Mouse (Mus musculus) left cerebral cortex, postnatal 25 days (tissue): ENCODE data around the gene Fry. TPM values are rescaled to one million over a fixed set of nuclear protein-coding genes. Genes with fewer than 3 reads are reported as not detected.

ENCODE experiments used
- DNase-seq, 2 experiments: peaks; one replicate each; pipeline ENCODE4 v3.0.0; 2022; ENCODE audit warnings: low spot score in 2 of 2, mixed read lengths in 1 of 2
- intact Hi-C: fragments of 180-260 bp; cut with DNase I; formaldehyde crosslinking; loops from one replicate; pipeline ENCODE4 v1.15.1; 2025
- total RNA-seq, 2 experiments: library from RNA; stranded (reverse); gene quantifications; 2 replicates each; pipeline ENCODE4 v1.2.3; 2021

The Fry gene
- total RNA-seq, 2 experiments from 2014 or later: 166 to 187 TPM

DNA sequence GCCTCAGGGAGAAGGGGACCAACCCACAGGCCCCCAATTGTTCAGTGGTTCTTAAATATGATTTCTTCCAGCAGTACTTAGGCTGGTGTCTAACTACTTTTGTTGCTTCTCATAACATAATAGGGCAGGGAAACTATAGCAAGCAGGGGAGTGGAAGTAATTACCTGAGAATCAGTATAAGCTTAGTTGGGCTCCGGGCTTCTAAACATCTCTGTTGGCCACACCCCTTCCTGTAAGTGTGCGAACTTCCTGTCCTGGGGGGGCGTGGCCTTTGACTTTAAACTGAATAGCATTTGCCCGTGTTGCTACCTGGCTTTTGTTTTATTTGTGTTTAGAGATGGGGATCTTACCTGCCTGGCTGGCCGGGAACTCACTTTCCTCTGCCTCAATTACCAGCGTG lies 172.8 kb downstream of the Fry start:
- intact Hi-C loops: no loop called here
- no peak for DNase-seq

DNA sequence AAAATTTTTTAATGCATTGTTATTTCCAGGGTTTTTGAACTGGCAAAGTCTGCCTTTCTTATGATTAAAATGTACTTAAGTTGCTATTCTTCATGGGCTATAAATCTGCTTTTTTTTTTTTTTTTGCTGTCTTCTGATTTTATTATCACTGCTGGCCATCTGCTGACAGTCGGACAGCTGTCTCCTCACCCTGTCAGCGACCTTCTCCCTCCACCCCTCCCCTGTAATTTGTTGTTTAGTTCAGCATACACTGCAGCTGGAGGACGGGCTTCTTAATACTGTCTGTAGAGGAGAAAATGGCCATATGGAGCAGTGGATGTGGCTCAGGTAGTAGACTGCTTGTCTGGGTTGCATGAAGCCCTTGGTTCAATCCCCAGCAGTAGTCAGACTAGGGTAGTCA lies 173.7 kb downstream of the Fry start:
- DNase-seq: no peak
- intact Hi-C loops: no loop called here

DNA sequence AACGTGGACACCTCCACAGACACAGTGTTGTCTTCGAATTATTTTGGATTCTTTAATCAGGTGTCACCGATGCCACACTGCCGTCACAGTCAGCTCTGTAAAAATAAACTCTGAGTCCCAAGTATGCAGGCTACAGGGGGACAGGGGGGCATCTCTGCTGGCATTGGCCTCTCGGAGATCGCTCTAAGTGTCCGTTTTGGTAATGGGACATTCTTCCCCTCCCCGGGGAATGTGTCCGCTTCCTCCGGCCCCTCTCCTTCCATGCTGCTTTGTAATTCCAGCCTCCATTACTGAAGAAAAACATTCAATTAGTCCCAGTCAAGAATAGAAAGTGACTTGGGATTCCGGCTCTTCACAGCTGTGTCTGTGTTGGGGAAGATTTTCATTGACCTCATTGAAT lies 175.9 kb downstream of the Fry start:
- no peak for DNase-seq
- intact Hi-C loops: no loop called here

DNA sequence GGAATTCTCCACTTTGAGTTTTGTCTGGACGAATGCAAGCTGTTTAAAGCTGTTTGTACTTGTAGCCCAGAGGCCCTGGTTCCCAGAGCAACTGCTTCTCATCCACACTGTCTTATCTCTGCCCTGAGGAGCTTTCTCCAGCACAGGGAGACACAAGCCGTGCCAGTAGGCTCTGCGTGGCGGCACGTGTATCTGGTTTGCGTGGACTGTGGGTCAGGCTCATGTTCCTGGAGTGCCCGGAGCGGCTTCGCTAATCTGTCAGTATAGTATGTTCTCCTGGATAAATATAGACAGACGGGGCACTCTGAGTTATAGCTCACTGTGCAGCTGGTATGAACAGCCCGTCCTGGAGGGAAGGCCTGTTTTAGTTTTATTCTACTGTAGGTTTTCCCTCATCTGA lies 176.7 kb downstream of the Fry start:
- intact Hi-C loops: no loop called here
- peak; percentile 34 to 43 for DNase-seq

DNA sequence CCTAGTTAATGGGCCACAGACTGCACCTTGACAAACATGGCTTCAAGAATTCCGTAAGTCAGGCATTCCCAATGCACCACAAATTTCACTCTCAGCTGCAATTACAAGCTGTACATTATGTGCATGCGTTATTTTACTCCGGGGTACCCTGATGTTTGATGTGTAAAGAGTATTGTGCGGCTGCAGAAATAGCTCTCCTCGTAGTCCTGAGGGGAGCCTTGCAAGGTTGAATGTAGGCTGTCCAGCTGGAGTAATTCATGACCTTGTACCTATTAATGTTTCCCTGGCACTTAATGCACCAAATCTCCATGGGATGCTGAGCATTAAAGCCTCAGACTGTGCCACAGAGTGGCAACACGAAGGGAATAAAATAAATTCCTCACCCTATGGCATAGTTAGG lies 180.5 kb downstream of the Fry start:
- intact Hi-C loops: no loop called here
- DNase-seq: no peak

DNA sequence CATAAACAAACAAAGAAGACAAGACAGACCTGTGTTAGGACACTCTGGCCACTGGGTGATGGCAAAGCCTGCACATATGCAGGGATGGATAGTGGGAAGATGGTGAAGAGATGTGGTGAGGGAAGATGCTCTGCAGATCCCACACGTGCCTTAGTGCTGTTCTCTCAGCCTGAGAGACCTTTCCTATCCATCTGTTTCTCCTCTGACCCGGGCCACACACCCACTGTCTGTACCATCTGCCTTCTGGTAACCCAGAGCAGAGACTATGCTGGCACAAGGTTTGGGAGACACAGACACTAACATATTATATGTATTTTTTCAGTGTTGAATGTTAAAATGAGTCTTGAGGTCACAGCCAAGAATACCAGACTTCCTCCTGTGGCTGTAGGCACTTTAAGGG lies 183.7 kb downstream of the Fry start:
- intact Hi-C loops: no loop called here
- DNase-seq: no peak

DNA sequence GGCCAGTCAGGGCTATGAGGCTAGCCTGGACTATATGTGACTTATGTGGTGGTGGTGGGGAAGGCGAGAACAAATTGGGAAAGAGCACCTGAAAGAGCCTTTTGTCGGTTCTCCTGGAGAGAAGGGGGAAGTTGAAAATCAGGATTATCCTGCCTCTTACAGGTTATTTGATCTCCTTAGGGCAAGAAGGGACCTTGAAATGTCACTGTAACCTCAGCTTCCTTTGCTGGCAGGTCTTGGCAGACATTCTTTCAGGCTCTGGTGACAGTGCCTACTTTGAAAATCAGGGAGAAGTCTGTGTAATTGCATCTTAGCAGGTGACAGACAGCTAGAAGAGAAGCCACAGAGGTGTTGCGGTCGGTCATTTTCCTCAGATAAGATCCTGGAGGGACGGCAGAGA lies 184.6 kb downstream of the Fry start:
- intact Hi-C loops: no loop called here
- no peak for DNase-seq

DNA sequence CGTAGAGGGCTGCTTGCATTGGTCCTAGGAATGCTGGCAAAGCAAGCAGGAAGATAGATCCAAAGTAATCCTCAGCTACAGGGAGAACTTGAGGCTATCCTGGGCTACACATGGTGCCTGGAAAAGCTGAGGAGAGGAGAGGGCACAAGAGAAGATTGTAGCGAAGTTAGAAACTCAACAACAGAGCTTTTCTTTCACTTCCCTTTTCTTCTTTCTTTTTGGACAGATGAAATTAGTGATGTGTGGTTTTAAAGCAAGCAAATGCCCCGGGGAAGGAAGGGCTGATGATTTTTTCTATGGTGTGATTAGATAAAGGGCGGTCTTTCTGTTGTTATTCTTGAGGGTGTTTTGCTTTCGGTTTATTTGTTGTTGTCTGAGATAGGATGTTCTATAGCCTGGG lies 188.1 kb downstream of the Fry start:
- DNase-seq: no peak
- intact Hi-C loops: no loop called here

DNA sequence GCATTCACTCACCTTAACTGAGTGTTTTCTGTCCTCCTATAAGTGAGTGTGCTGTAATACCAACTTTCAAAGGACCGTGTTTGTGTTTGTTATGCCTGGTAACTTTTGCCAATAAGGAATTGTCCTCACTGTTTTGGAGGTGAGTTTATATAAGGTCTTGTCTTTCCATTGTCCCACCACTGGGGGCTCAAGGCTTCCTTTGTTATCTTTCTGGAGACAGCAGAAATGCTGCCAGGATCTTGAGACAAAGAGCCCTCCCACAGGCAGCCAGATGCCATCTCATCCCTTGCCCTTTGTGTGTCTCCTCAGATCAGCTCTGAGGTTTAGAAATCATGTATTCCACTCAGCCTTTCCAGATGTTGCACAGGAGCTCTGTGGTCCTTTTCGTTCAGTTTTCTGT lies 194.8 kb downstream of the Fry start:
- DNase-seq: no peak
- intact Hi-C loops: no loop called here

DNA sequence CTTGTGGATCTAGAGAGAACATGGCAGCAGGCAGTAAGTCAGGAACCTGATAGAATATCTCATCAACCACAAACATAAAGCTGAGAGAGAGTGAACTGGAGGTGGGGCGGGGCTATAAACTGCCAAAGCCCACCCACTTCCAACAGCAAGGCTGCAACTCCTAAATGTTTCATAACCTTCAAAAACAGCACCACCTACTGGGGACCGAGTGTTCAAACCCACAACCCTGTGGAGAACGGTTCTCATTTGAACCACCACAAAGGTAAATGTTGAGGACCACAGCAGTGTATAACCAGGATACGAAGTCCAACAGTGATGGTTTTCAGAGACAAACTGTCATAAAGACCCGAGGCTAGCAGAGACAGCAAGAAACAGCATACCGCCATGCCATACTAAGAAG lies 196.1 kb downstream of the Fry start:
- DNase-seq: no peak
- intact Hi-C loops: no loop called here

DNA sequence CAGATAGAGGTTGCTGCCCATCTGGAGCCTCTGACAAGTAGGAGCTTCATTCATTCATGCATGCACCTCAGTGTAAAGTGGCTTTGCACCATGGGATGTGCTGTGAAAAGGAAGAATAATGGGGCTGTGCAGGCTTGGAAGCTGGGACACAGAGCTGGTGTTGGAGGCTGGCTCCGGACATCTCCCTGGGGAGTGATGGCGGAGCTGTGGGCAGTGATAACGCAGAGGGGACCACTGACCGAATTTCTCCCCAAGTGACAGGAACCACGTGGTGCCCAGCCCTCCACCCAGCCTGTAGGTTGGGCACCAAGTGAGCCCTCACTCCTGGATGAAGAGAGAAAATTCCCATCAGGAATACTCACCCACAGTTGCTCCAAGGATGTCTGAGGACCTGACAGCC lies 207.0 kb downstream of the Fry start:
- no peak for DNase-seq
- intact Hi-C loops: no loop called here

DNA sequence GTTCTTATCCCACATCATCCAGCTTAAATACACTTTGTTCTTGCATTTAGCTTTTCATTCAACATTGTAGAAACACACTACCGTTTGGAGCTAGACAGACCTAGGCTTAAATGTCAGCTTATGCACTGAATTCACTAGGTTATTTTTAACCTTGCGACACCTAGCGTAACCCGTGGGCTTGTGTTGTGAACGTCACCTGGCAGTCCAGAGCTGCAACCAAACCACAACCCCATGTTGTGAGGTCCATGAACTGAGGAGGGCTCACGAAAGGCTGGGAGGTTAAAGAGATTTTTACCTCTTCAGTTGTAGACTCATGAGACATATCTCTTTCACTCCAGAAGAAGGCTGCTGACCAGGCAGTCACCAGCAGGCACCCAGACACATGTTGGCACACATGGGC lies 210.2 kb downstream of the Fry start:
- intact Hi-C loops: no loop called here
- no peak for DNase-seq

DNA sequence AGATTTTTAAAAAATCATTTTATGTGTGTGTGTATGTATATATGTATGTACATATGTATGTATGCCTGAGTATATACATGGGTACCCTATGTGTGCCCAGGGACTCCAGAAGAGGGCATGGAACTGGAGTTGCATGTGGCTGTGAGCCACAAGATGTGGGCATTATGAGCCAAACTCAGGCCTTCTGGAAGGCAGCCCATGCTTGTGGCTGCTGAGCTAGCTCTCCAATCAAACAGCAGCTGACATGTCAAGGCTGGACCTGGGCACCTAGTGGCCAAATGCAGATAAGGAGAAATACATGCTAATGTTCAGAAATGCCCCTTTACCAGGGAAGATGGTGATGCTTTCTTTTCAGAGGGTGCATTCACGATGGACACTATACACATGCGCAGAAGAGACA lies 213.4 kb downstream of the Fry start:
- DNase-seq: no peak
- intact Hi-C loops: no loop called here

DNA sequence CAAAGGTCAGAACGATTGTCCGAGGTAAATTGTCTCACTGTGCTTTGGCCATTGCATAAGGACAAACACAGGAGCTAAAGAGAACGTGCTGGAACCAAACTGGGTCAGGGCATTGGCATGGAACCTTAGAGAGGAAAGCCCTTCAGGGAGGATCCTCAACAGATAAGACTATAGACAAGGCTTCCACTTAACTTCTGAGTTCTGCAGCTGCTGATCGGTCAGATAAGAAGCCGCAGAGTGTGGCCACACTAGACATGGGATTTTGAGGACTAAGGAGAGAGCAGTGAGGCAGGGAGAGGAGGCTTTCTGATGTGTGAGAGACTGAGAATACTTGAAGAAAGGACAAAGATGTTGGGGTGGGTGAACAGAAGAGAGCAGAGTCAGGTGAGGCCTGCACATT lies 214.4 kb downstream of the Fry start:
- no peak for DNase-seq
- intact Hi-C loops: no loop called here

DNA sequence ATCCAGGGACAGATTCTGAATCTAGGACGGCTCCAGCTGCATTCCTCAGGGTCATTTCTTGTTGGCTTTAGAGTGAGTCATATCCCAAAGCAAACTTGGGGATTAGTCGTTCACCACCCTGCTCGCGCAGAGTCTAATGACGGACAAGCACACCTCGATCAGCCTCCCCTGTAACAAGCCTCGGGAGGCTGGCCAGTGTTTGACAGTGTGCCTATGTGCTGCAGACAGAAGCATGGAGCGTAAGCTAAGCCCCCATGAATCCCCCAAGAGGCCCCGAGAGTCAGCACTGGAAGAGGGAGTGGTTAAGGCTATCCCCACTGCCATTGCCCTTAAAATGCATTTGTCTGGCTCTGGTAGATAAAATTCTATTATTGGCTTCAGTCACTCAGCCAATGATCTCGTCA lies 214.9 kb downstream of the Fry start:
- DNase-seq: no peak
- intact Hi-C loops: no loop called here

DNA sequence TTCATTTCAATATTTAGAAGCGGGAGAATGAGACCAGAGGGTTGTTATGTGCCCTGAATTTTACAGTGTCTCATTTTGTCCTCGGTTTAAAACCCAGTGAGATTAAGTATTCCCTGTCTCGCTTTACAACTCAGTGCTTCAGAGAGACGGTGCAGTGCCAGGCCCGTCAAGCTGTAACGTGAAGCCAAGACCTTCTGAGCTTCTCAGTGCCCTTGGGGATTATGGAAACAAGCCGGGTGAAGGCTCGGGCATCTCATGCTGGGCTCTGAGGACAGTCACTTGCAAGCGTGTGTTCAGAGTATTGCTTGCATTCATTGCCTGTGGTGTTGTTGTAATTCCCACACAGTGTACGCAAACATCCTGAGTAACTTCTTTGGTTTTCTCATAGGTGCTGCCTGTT lies 218.0 kb downstream of the Fry start:
- DNase-seq: no peak
- intact Hi-C loops: no loop called here

DNA sequence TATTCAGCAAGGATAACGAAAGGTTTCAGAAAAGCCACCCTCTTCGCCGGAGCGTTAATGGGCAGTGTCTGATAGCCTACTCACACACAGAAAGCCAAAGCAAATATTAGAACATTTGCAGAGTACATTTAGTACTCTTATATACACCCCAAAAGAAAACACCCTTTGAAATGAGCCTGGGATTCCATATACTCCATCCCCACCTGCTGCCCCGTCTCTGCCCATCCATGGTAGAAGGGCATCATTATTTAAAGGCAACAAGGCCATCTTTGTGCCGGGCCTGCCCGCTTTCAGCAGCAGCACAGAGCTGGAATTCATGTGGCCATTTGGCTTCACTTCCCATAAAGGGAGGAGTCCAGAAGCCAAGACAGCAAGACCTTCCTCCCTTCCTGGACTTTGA lies 219.3 kb downstream of the Fry start:
- DNase-seq: peak in 1 of 2 experiments; percentile 49
- intact Hi-C loops: no loop called here

DNA sequence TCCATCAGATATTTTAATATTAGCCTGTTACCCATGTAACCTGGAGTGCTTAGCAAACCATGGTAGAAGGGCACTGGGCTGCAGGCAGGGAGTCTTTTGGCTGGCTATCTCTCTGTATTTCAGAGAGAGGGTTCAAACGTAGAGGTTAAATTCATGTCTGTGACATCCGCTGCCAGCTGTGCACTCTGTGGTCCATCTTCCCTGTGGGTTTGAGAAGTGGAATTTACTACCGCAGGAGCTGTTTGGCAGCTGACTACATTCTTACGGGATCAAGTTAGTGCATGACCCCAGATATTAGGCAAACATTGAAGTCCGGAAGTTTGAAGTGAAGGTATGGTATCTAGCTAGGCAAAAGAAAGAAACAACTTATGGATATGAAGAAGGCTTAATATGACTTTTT lies 222.5 kb downstream of the Fry start:
- intact Hi-C loops: no loop called here
- no peak for DNase-seq

DNA sequence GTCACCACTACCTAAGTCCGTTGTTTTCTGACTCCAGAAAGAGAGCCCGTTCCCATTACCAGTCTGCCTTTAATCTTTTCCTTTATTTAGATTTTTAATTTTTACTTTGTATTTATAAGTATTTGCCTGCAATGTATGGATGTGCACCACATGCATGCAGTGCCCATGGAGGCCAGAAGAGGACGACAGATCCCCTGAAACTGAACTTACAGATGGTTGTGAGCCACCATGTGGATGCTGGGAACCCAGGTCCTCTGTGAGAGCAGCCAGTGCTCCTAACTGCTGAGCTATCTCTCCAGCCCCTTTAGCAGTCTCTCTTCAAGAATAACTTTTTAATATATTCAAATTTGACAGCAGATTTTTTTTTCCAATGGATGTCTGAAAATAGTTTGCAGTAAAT lies 223.7 kb downstream of the Fry start:
- intact Hi-C loops: no loop called here
- DNase-seq: no peak

DNA sequence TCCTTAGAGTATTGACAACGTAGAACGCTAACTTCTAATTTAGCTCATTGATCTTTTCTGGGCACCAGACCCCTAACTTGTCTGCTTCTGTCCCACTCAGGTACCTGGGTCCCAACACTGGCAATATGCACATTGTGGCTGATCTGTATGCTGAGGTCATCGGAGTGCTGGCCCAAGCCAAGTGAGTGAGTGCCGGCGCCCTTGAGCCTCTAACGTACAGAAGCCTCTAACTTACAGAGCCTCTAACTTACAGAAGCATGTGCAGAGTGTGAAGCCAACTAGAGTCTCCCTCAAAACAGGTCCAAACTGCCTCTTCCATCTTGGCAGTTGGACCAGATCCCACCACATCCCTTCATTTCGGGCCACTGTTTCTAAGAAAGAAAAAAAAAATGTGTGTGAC lies 227.5 kb downstream of the Fry start:
- no peak for DNase-seq
- intact Hi-C loops: loop anchor here (5.0 kb wide), 1 partner anchor 84 kb away; no protein-coding TSS in a partner anchor

DNA sequence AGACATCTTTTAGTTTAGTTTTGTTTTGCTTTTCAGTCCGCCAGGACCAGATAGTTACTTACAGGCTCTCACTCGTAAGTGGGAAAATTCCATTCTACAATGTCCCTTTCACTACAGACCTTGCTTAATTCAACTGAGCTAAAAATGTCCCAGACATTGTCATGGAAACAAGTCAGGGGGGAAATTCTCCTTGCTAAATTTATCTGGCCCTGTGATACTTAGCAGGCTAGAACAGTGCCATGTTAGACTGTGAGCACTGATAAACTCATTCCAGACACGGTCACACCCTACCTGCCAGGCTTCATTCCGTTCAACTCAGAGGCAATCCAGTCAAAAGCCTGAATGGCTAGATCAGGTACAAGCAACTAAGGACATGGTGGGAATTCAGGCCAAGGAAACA lies 227.9 kb downstream of the Fry start:
- DNase-seq: peak; percentile 43 to 83
- intact Hi-C loops: loop anchor here (5.0 kb wide), 1 partner anchor 84 kb away; no protein-coding TSS in a partner anchor

DNA sequence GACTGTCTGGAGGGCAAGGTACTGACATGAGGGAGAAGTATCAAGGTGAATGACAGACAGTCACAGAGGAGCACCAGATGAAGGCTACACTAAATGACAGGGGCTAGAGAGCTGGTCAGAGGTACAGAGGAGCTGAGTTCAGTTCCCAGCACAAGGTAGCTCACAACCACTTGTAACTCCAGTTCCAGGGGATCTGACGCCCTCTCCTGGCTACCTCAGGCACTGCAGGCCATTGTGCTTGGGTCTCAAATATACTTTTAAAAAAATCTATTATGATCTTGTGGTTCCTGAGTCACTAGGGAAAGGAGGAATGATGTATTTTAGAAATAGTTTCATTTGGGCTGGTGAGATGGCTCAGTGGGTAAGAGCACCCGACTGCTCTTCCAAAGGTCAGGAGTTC lies 229.4 kb downstream of the Fry start:
- no peak for DNase-seq
- intact Hi-C loops: loop anchor here (5.0 kb wide), 1 partner anchor 86 kb away; no protein-coding TSS in a partner anchor

DNA sequence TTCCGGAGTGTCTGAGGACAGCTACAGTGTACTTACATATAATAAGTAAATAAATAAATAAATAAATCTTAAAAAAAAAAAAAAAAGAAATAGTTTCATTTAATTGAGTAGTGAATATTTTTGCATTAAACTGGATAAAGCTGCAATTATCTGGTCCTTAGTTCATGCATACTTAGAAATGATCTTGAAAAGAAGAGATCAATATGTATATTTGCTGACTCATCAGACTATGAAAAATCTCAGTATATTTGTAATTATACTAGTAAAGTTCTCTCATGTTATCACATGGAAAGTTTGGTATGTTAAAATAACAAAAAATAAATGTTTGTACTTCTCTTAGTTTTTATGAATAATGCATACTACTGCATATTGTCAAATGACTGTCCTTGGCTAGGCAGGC lies 229.9 kb downstream of the Fry start:
- intact Hi-C loops: loop anchor here (5.0 kb wide), 1 partner anchor 86 kb away; no protein-coding TSS in a partner anchor
- no peak for DNase-seq
